Mouse (Mus musculus): ENCODE measurements around the gene Bclaf3. TPM values are rescaled to one million over a fixed set of nuclear protein-coding genes. Genes with fewer than 3 reads are reported as not detected.
"Not testable (repeated sequence)": the region's sequence is repeated elsewhere in the genome, so short reads cannot be mapped to it uniquely, and the experiment has no call there.

Bclaf3 gene
- polyA plus RNA-seq (2016; fragmentation: Nextera tagmentation; extraction: Ambion mirVana): 25.7 and 26.9 TPM in 2 replicates

GRCm38 (mm10) chrX:159526388-159526787 lies at the start of gene Bclaf3:
Gene Bclaf3, plus strand, starts transcription at chrX:159526688.
- no peak within 1 kb of the TSS for H3K9ac ChIP-seq (replicated peaks)
- ATAC-seq (ENCODE audit: insufficient number of reproducible peaks, insufficient read depth, low FRiP score, low TSS enrichment, low read depth): no peak

DNA sequence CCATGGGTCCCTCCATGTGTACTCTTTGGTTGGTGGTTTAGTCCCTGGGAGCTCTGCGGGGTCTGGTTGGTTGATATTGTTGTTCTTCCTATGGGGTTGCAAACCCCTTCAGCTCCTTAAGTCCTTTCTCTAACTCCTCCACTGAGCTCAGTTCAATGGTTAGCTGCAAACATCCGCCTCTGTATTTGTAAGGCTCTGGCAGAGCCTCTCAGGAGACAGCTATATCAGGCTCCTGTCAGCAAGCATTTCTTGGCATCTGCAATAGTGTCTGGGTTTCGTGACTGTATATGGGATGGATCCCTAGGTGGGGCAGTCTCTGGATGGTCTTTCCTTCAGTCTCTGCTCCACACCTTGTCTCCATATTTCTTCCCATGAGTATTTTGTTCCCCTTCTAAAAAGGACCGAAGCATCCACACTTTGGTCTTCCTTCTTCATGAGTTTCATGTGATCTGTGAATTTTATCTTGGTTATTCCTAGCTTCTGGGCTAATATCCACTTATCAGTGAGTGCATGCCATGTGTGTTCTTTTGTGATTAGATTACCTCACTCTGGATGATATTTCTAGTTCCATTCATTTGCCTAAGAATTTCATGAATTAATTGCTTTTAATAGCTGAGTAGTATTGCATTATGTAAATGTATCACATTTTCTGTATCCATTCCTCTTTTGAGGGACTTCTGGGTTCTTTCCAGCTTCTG lies 48.1 kb upstream of the Bclaf3 start:
- not testable (repeated sequence) for ATAC-seq (ENCODE audit: insufficient number of reproducible peaks, insufficient read depth, low FRiP score, low TSS enrichment, low read depth); H3K4me1 ChIP-seq (replicated peaks); H3K27ac ChIP-seq; H3K4me2 ChIP-seq; H3K4me3 ChIP-seq (replicated peaks); H3K9ac ChIP-seq (replicated peaks); H3K36me3 ChIP-seq; H3K27me3 ChIP-seq; H3K9me3 ChIP-seq
- WGBS: 85% methylated on average over 4 of the region's 4 CpGs

More at GRCm38 (mm10) chrX:159526388-159526787, at the start of gene Bclaf3:
- no peaks in the 10 kb centered on the region for H3K4me1 ChIP-seq (replicated peaks)
- 83% methylated on average over 6 of the region's 6 CpGs for WGBS
- H3K9me3 ChIP-seq: no peaks in the 10 kb centered on the region
- H3K4me3 ChIP-seq (replicated peaks): no peak within 1 kb of the TSS
- no peak within 1 kb of the TSS for H3K27ac ChIP-seq
- no peak within 1 kb of the TSS for H3K4me2 ChIP-seq
- H3K36me3 ChIP-seq: no peaks in the 10 kb centered on the region
- peaks cover 22% of the 10 kb centered on the region; the same call in 1 of the 2 replicates for H3K27me3 ChIP-seq

GRCm38 (mm10) chrX:159484247-159484646 lies 42.2 kb upstream of the Bclaf3 start:
- Histone ChIP-seq H3K27ac (no peak overlapping the region), H3K4me2 (no peak overlapping the region), H3K27me3 (peaks cover 14% of the 10 kb centered on the region), H3K9me3 (no peaks in the 10 kb centered on the region), H3K36me3 (no peaks in the 10 kb centered on the region), H3K4me3 (replicated peaks) (no peak overlapping the region), H3K9ac (replicated peaks) (no peak overlapping the region), H3K4me1 (replicated peaks) (no peaks in the 10 kb centered on the region)
- no peak for ATAC-seq (ENCODE audit: insufficient number of reproducible peaks, insufficient read depth, low FRiP score, low TSS enrichment, low read depth)
- WGBS: 84% methylated on average over 1 of the region's 1 CpGs

DNA sequence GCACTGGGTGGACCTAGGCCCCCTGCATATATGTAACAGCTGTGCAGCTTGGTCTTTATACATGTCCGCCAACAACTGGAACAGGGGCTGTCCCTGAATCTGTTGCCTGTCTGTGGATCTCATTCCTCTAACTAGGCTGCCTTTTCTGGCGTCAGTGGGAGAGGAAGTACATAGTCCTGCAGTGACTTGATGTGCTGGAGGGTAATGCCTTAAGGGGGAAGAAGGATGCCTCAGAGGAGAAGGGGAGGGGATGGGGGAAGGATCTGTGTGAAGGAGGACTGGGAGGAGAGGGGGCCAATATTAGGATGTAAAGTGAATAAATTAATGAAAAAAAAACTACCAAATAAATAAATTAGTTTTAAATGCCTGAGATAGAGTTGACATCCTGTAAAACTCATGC lies 23.3 kb upstream of the Bclaf3 start:
- Histone ChIP-seq H3K4me3 (replicated peaks) (no peak overlapping the region), H3K9ac (replicated peaks) (no peak overlapping the region), H3K27me3 (peaks cover 10% of the 10 kb centered on the region), H3K4me1 (replicated peaks) (no peaks in the 10 kb centered on the region), H3K27ac (no peak overlapping the region), H3K9me3 (no peaks in the 10 kb centered on the region), H3K4me2 (no peak overlapping the region), H3K36me3 (no peaks in the 10 kb centered on the region)
- no peak for ATAC-seq (ENCODE audit: insufficient number of reproducible peaks, insufficient read depth, low FRiP score, low TSS enrichment, low read depth)
- WGBS: 44% methylated on average over 2 of the region's 2 CpGs

DNA sequence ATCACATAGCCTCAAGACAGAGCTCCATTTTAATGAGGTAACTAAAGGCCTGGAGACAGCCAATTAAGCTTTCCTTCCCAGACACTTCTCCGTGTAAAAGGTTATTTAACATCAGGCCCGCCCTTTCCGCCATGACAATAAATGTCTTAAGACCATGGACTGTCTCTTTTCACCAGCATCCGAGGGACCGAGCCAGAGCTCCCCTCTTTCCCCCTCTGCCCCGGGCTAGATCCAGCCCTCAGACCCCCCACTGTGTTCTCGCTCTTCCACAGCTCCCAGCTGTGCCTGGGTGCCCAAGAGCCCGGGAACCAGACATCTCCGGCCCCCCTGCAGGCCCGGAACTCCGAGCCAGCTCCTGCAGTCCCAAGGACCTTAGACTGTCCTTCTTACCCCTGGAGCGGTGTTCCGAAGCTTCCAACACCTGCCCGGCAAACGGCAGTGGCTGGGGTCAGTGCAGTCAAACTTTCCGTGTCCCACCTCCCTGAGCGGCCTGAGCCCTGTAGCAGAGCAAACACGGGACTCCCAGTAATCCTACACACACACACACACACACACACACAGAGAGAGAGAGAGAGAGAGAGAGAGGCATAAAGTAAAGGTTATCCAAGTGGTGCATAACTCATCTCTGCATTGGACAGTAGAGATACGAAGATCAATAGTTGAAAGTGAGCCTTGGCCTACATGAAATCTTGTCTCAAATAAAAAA lies 18.0 kb upstream of the Bclaf3 start:
- ATAC-seq (ENCODE audit: insufficient number of reproducible peaks, insufficient read depth, low FRiP score, low TSS enrichment, low read depth): no peak
- peaks cover 8% of the 10 kb centered on the region; the same call in 1 of the 2 replicates for H3K27me3 ChIP-seq

GRCm38 (mm10) chrX:159509042-159509441 lies 17.4 kb upstream of the Bclaf3 start:
- peaks cover 8% of the 10 kb centered on the region; the same call in 1 of the 2 replicates for H3K27me3 ChIP-seq
- H3K4me1 ChIP-seq (replicated peaks): no peaks in the 10 kb centered on the region
- H3K9ac ChIP-seq (replicated peaks): no peak overlapping the region
- H3K36me3 ChIP-seq: no peaks in the 10 kb centered on the region
- H3K4me2 ChIP-seq: no peak overlapping the region
- no peaks in the 10 kb centered on the region for H3K9me3 ChIP-seq
- ATAC-seq (ENCODE audit: insufficient number of reproducible peaks, insufficient read depth, low FRiP score, low TSS enrichment, low read depth): no peak
- H3K4me3 ChIP-seq (replicated peaks): no peak overlapping the region
- 80% methylated on average over 4 of the region's 4 CpGs for WGBS
- no peak overlapping the region for H3K27ac ChIP-seq

More for the DNA sequence above, 18.0 kb upstream of the Bclaf3 start:
- WGBS: 57% methylated on average over 19 of the region's 19 CpGs
- Histone ChIP-seq H3K4me1 (replicated peaks) (no peaks in the 10 kb centered on the region), H3K9me3 (no peaks in the 10 kb centered on the region), H3K36me3 (no peaks in the 10 kb centered on the region), H3K4me3 (replicated peaks) (no peak overlapping the region), H3K9ac (replicated peaks) (no peak overlapping the region), H3K4me2 (no peak overlapping the region), H3K27ac (no peak overlapping the region)

DNA sequence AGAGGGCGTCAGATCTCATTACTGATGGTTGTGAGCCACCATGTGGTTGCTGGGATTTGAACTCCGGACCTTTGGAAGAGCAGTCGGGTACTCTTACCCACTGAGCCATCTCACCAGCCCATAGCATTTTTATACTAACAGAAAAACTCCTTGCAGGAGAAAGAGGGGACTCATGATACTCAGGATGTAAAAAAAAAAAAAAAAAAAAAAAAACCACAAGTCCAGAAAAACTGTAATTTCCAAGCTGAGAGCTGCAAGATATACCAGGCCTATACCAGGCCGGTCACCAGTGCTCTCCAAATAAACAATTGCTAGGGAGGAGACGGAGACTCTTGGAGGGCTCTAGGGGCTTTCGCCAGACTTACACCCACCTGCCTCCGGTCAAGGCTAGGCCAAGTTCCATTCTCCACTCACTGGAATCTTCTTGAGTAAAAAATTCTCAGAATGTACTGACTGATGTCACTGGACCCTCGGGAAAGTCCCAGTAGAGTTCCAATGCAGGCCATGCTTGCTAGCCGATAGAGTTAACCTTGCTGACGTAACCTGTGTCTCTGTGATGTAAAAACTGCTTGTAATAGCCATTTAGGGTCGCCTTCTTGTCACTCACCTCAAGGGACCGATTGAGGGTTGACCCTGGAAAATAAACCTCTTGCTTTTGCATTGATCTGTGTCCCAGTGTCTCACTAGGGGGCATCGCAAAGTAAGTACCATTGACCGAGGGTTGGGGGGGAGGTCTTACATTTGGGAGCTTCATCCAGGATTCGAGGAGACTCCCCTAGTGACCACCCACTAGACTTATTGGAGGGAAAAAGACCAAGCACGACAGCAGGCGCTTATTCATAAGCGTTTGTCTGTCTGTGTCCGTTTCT lies 16.4 kb upstream of the Bclaf3 start:
- Histone ChIP-seq H3K4me3 (replicated peaks) (no peak overlapping the region), H3K4me2 (no peak overlapping the region), H3K27ac (no peak overlapping the region), H3K36me3 (no peaks in the 10 kb centered on the region), H3K4me1 (replicated peaks) (no peaks in the 10 kb centered on the region), H3K9me3 (no peaks in the 10 kb centered on the region), H3K27me3 (peaks cover 3% of the 10 kb centered on the region; the same call in 1 of the 2 replicates), H3K9ac (replicated peaks) (no peak overlapping the region)
- no peak for ATAC-seq (ENCODE audit: insufficient number of reproducible peaks, insufficient read depth, low FRiP score, low TSS enrichment, low read depth)
- 82% methylated on average over 19 of the region's 19 CpGs for WGBS

DNA sequence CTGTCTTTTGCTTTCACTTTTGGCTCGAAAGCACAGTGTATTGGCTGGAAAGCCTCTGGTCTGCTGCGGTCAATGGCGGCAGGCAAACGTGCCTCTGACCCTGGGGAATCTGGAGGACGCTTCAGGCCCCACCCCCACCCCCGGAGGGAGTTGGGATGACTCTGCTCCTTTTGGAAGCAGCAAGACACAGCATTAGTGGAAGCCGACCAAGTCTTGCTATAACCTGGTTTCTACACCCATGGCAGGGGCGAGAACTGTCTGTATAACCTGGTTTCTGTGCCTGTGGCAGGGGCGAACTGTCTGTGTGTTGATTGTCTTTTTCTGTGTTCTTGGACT lies 15.8 kb upstream of the Bclaf3 start:
- H3K27me3 ChIP-seq: peaks cover 3% of the 10 kb centered on the region; the same call in 1 of the 2 replicates
- H3K4me2 ChIP-seq: no peak overlapping the region
- 82% methylated on average over 9 of the region's 9 CpGs for WGBS
- no peaks in the 10 kb centered on the region for H3K36me3 ChIP-seq
- H3K9me3 ChIP-seq: no peaks in the 10 kb centered on the region
- no peak overlapping the region for H3K9ac ChIP-seq (replicated peaks)
- no peak for ATAC-seq (ENCODE audit: insufficient number of reproducible peaks, insufficient read depth, low FRiP score, low TSS enrichment, low read depth)
- no peak overlapping the region for H3K4me3 ChIP-seq (replicated peaks)
- no peak overlapping the region for H3K27ac ChIP-seq
- no peaks in the 10 kb centered on the region for H3K4me1 ChIP-seq (replicated peaks)

- Histone ChIP-seq H3K27me3 (peaks cover 6% of the 10 kb centered on the region; the same call in 1 of the 2 replicates), H3K4me2 (no peak overlapping the region), H3K9me3 (no peaks in the 10 kb centered on the region), H3K36me3 (no peaks in the 10 kb centered on the region), H3K4me1 (replicated peaks) (no peaks in the 10 kb centered on the region), H3K4me3 (replicated peaks) (no peak overlapping the region), H3K9ac (replicated peaks) (no peak overlapping the region), H3K27ac (no peak overlapping the region)
- 91% methylated on average over 6 of the region's 6 CpGs for WGBS
- no peak for ATAC-seq (ENCODE audit: insufficient number of reproducible peaks, insufficient read depth, low FRiP score, low TSS enrichment, low read depth)
These were observed 10.9 kb upstream of the Bclaf3 start for GRCm38 (mm10) chrX:159515599-159515998.

DNA sequence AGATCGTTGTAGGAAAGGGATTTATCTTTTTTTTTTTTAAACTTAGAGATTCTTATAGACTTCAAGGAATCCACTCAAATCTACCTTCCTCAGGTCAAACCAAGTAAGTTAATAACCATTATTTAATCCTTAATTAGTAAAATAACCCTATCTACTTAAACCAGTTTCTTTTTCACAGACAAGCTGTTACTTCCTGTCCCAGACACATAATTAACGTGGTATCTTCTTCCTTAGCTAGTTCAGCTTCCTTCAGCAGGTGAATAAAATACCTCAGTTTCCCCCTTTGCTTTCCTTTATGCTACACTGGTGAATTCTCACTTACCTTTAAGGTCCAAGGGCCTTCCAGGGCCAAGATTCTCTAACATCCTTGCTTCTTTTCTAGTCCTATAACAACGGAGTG lies 4.7 kb upstream of the Bclaf3 start:
- 76% methylated on average over 3 of the region's 3 CpGs for WGBS
- Histone ChIP-seq H3K4me2 (no peak overlapping the region), H3K9me3 (no peaks in the 10 kb centered on the region), H3K27ac (no peak overlapping the region), H3K27me3 (peaks cover 8% of the 10 kb centered on the region), H3K36me3 (no peaks in the 10 kb centered on the region), H3K4me3 (replicated peaks) (no peak overlapping the region), H3K4me1 (replicated peaks) (no peaks in the 10 kb centered on the region), H3K9ac (replicated peaks) (no peak overlapping the region)
- no peak for ATAC-seq (ENCODE audit: insufficient number of reproducible peaks, insufficient read depth, low FRiP score, low TSS enrichment, low read depth)

GRCm38 (mm10) chrX:159522651-159523050 lies 3.8 kb upstream of the Bclaf3 start:
- Histone ChIP-seq H3K9me3 (no peaks in the 10 kb centered on the region), H3K27me3 (peaks cover 14% of the 10 kb centered on the region), H3K27ac (no peak overlapping the region), H3K4me1 (replicated peaks) (no peaks in the 10 kb centered on the region), H3K36me3 (no peaks in the 10 kb centered on the region), H3K9ac (replicated peaks) (no peak overlapping the region), H3K4me2 (no peak overlapping the region), H3K4me3 (replicated peaks) (no peak overlapping the region)
- ATAC-seq (ENCODE audit: insufficient number of reproducible peaks, insufficient read depth, low FRiP score, low TSS enrichment, low read depth): no peak
- 83% methylated on average over 4 of the region's 4 CpGs for WGBS

All from limb, embryonic 12.5 days (tissue).